Mouse (Mus musculus): ENCODE data around the gene Stum.

DNA sequence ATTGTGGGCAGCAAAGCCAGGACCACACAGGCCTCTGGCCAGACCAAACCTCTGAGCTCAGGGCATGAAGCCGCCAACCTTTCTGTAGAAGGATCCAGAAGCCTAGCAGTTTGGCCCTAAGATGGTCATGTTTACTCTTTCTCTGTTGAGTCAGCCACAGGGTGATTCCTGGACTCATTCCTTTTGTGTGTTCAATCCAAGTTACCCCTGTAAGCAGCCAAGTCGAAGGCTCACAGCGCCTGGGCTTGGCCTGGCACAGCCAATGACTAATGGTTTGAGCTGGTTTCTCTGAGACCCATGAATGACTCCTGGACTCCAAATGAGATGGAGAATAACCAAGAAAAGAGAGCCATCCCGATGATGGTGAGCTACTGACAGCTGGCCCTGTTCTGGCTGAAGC, 15.3 kb downstream of the Stum start:
- no peak for TF ChIP-seq POLR2A (IDR thresholded peaks at IDR 0.05; ENCODE audit: low read depth, low read length)
- TF ChIP-seq CTCF (IDR thresholded peaks at IDR 0.05; ENCODE audit: extremely low read depth, insufficient read length, insufficient replicate concordance, low read depth, low read length): no peak

Measured in small intestine, adult 2 months (tissue).